Mouse (Mus musculus): ENCODE measurements around the gene Ntn4. TPM values are rescaled to one million over a fixed set of nuclear protein-coding genes. Genes with fewer than 3 reads are reported as not detected.

Gene Ntn4
- polyA plus RNA-seq, 1 experiment from 2014 or later: 4.3 TPM

GRCm38 (mm10) chr10:93609236-93609635 lies 31.2 kb upstream of the Ntn4 start:
- 95% methylated on average over 7 of the region's 7 CpGs for WGBS
- no peak for ATAC-seq (ENCODE audit: low FRiP score)
- no peaks in the 10 kb centered on the region for H3K9me3 ChIP-seq (ENCODE audit: control insufficient read depth, low read length)
- H3K4me3 ChIP-seq (ENCODE audit: low read depth, low read length): no peak overlapping the region
- no peak for DNase-seq (ENCODE audit: low spot score)
- no peaks in the 10 kb centered on the region for H3K4me1 ChIP-seq (replicated peaks; ENCODE audit: control insufficient read depth, insufficient read depth, low read length)
- H3K27ac ChIP-seq (ENCODE audit: low read depth, low read length): no peak overlapping the region
- no peak overlapping the region for H3K9ac ChIP-seq (ENCODE audit: low read depth, low read length)
- no peaks in the 10 kb centered on the region for H3K27me3 ChIP-seq (ENCODE audit: control insufficient read depth, insufficient read depth, low read length)
- no peaks in the 10 kb centered on the region for H3K36me3 ChIP-seq (ENCODE audit: control insufficient read depth, insufficient read depth, low read length)
- H3K4me2 ChIP-seq (replicated peaks; ENCODE audit: low read depth, low read length): no peak overlapping the region

DNA sequence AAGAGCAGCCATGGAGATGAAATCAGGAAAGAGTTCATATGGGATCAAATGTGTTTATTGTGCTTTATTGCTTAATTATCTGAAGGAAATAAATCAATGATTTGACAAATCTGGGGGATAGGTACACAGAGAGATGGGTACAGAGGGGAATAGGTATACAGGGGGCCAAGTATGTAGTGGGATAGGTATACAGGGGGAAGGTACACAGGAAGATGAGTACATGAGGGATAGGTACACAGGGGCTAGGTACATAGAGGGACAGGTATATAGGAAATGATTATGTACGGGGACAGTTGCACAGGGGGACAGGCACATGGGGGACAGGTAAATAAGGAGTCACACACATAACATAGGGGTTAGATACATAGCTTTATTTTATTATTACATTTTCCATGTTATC lies 29.6 kb upstream of the Ntn4 start:
- Histone ChIP-seq H3K4me3 (ENCODE audit: low read depth, low read length) (no peak overlapping the region), H3K9ac (ENCODE audit: low read depth, low read length) (no peak overlapping the region), H3K27ac (ENCODE audit: low read depth, low read length) (no peak overlapping the region), H3K4me1 (replicated peaks; ENCODE audit: control insufficient read depth, insufficient read depth, low read length) (no peaks in the 10 kb centered on the region), H3K27me3 (ENCODE audit: control insufficient read depth, insufficient read depth, low read length) (no peaks in the 10 kb centered on the region), H3K9me3 (ENCODE audit: control insufficient read depth, low read length) (no peaks in the 10 kb centered on the region), H3K36me3 (ENCODE audit: control insufficient read depth, insufficient read depth, low read length) (no peaks in the 10 kb centered on the region), H3K4me2 (replicated peaks; ENCODE audit: low read depth, low read length) (no peak overlapping the region)
- DNase-seq (ENCODE audit: low spot score): no peak
- WGBS: 100% methylated on average over 1 of the region's 1 CpGs
- ATAC-seq (ENCODE audit: low FRiP score): no peak

DNA sequence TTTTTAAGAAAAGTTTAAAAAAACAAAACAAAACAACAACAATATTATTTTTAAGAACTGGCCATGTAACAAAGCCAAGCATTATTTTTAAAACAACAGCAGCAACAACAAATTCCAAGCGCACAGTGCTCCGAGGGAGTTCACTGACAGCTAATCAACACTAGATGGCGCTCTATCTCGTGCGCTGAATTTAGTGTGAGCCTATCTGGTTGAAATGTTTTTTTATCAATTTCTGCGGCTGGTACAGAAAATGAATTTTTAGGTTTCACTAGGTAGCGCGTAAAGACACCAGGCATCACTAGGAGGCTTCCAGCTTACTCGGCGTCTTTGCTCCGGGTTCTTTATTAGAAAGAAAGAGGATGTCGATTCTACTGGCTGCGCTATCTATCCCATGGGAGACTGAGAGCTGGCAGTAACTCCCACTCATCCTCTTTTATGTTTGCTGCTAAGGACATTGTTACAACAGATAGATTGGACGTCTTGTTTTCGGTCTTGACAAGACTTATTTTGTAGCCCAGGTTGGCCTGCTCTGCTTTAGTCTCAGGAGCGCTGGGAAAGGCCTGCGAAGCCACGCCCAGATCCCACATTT lies 29.0 kb upstream of the Ntn4 start:
- no peak for ATAC-seq (ENCODE audit: low FRiP score)
- 51% methylated on average over 18 of the region's 18 CpGs for WGBS

DNA sequence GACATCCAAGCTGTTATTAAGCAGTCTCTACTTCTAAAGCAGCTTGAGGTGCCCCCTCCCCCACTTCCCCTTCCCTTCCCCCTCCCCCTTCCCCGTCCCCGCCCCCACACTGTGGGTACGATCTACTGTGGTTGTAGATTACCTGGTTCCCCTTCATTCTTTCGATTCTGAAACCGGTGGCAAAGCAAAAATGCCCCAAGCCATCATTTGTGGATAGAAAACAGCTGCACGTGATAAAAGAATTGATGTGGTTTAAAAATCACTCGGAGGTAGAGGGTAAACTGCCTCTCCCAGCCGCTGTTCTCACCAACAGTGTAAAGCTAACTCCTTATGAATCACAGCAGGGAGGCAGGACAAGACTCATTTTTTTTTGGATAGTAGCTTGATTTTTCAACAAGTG lies 25.6 kb upstream of the Ntn4 start:
- Histone ChIP-seq H3K9ac (ENCODE audit: low read depth, low read length) (no peak overlapping the region), H3K27me3 (ENCODE audit: control insufficient read depth, insufficient read depth, low read length) (no peaks in the 10 kb centered on the region), H3K4me3 (ENCODE audit: low read depth, low read length) (no peak overlapping the region), H3K27ac (ENCODE audit: low read depth, low read length) (no peak overlapping the region), H3K9me3 (ENCODE audit: control insufficient read depth, low read length) (no peaks in the 10 kb centered on the region), H3K36me3 (ENCODE audit: control insufficient read depth, insufficient read depth, low read length) (no peaks in the 10 kb centered on the region), H3K4me1 (replicated peaks; ENCODE audit: control insufficient read depth, insufficient read depth, low read length) (no peaks in the 10 kb centered on the region), H3K4me2 (replicated peaks; ENCODE audit: low read depth, low read length) (no peak overlapping the region)
- WGBS: 78% methylated on average over 8 of the region's 8 CpGs
- no peak for DNase-seq (ENCODE audit: low spot score)
- no peak for ATAC-seq (ENCODE audit: low FRiP score)

More for the DNA sequence above, 29.0 kb upstream of the Ntn4 start:
- Histone ChIP-seq H3K9me3 (ENCODE audit: control insufficient read depth, low read length) (no peaks in the 10 kb centered on the region), H3K4me1 (replicated peaks; ENCODE audit: control insufficient read depth, insufficient read depth, low read length) (no peaks in the 10 kb centered on the region), H3K4me3 (ENCODE audit: low read depth, low read length) (no peak overlapping the region), H3K4me2 (replicated peaks; ENCODE audit: low read depth, low read length) (no peak overlapping the region), H3K36me3 (ENCODE audit: control insufficient read depth, insufficient read depth, low read length) (no peaks in the 10 kb centered on the region), H3K27ac (ENCODE audit: low read depth, low read length) (no peak overlapping the region), H3K9ac (ENCODE audit: low read depth, low read length) (no peak overlapping the region), H3K27me3 (ENCODE audit: control insufficient read depth, insufficient read depth, low read length) (no peaks in the 10 kb centered on the region)
- peak; percentile 70 for DNase-seq (ENCODE audit: low spot score)

DNA sequence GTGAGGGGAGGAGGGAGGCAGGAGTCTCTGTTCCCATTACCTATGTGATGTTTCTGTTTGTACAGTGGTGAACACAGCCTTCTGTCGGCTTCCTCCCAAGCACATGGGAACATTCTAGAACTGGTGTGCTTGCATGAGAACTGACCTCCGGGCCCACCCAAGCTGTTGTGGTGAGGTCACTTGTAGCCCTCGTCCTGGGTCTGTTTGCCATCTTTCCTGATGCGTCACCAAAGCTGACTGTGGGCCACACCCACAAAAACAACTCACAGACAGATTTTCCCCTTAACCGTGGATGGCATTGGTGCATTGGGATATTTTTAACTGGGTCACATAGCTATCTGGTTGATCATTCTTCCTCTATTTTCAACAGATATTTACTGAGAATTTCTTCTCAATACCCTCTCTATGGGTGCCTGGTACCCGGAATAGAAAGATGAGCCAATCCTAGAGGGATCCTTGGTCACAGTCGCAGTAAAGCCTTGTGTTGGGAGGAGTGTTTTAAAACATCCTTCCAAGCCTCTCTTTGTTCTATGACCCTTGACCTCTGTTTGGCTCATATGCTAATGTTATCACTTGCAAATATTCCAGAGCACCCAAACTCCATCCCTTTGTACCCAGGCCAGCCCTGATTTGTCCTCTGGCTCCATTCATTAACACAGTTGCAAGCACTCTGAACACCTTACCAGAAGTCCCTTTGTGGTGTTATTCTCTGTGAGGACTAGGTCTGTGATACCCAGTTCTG lies 19.9 kb upstream of the Ntn4 start:
- no peaks in the 10 kb centered on the region for H3K27me3 ChIP-seq (ENCODE audit: control insufficient read depth, insufficient read depth, low read length)
- 62% methylated on average over 7 of the region's 7 CpGs for WGBS
- no peak overlapping the region for H3K4me2 ChIP-seq (replicated peaks; ENCODE audit: low read depth, low read length)
- no peak for ATAC-seq (ENCODE audit: low FRiP score)
- H3K4me1 ChIP-seq (replicated peaks; ENCODE audit: control insufficient read depth, insufficient read depth, low read length): no peaks in the 10 kb centered on the region
- H3K9me3 ChIP-seq (ENCODE audit: control insufficient read depth, low read length): no peaks in the 10 kb centered on the region
- no peak overlapping the region for H3K4me3 ChIP-seq (ENCODE audit: low read depth, low read length)
- no peak for DNase-seq (ENCODE audit: low spot score)
- no peak overlapping the region for H3K27ac ChIP-seq (ENCODE audit: low read depth, low read length)
- H3K9ac ChIP-seq (ENCODE audit: low read depth, low read length): no peak overlapping the region
- no peaks in the 10 kb centered on the region for H3K36me3 ChIP-seq (ENCODE audit: control insufficient read depth, insufficient read depth, low read length)

GRCm38 (mm10) chr10:93623725-93624124 lies 16.8 kb upstream of the Ntn4 start:
- ATAC-seq (ENCODE audit: low FRiP score) (no peak), DNase-seq (ENCODE audit: low spot score) (no peak)
- H3K9ac ChIP-seq (ENCODE audit: low read depth, low read length): no peak overlapping the region
- no peaks in the 10 kb centered on the region for H3K36me3 ChIP-seq (ENCODE audit: control insufficient read depth, insufficient read depth, low read length)
- 51% methylated on average over 9 of the region's 9 CpGs for WGBS
- no peak overlapping the region for H3K4me2 ChIP-seq (replicated peaks; ENCODE audit: low read depth, low read length)
- H3K27me3 ChIP-seq (ENCODE audit: control insufficient read depth, insufficient read depth, low read length): no peaks in the 10 kb centered on the region
- H3K4me3 ChIP-seq (ENCODE audit: low read depth, low read length): no peak overlapping the region
- H3K4me1 ChIP-seq (replicated peaks; ENCODE audit: control insufficient read depth, insufficient read depth, low read length): no peaks in the 10 kb centered on the region
- H3K9me3 ChIP-seq (ENCODE audit: control insufficient read depth, low read length): no peaks in the 10 kb centered on the region
- no peak overlapping the region for H3K27ac ChIP-seq (ENCODE audit: low read depth, low read length)

GRCm38 (mm10) chr10:93624151-93624550 lies 16.3 kb upstream of the Ntn4 start:
- ATAC-seq (ENCODE audit: low FRiP score) (no peak), DNase-seq (ENCODE audit: low spot score) (no peak)
- 89% methylated on average over 10 of the region's 10 CpGs for WGBS

GRCm38 (mm10) chr10:93630310-93630709 lies 10.2 kb upstream of the Ntn4 start:
- Histone ChIP-seq H3K4me2 (replicated peaks; ENCODE audit: low read depth, low read length) (no peak overlapping the region), H3K36me3 (ENCODE audit: control insufficient read depth, insufficient read depth, low read length) (no peaks in the 10 kb centered on the region), H3K4me3 (ENCODE audit: low read depth, low read length) (no peak overlapping the region), H3K9me3 (ENCODE audit: control insufficient read depth, low read length) (no peaks in the 10 kb centered on the region), H3K9ac (ENCODE audit: low read depth, low read length) (no peak overlapping the region), H3K27me3 (ENCODE audit: control insufficient read depth, insufficient read depth, low read length) (no peaks in the 10 kb centered on the region), H3K27ac (ENCODE audit: low read depth, low read length) (no peak overlapping the region), H3K4me1 (replicated peaks; ENCODE audit: control insufficient read depth, insufficient read depth, low read length) (no peaks in the 10 kb centered on the region)
- WGBS: 95% methylated on average over 5 of the region's 5 CpGs
- no peak for DNase-seq (ENCODE audit: low spot score)
- no peak for ATAC-seq (ENCODE audit: low FRiP score)

More at GRCm38 (mm10) chr10:93624151-93624550, 16.3 kb upstream of the Ntn4 start:
- no peaks in the 10 kb centered on the region for H3K4me1 ChIP-seq (replicated peaks; ENCODE audit: control insufficient read depth, insufficient read depth, low read length)
- no peak overlapping the region for H3K9ac ChIP-seq (ENCODE audit: low read depth, low read length)
- no peak overlapping the region for H3K4me2 ChIP-seq (replicated peaks; ENCODE audit: low read depth, low read length)
- H3K27ac ChIP-seq (ENCODE audit: low read depth, low read length): no peak overlapping the region
- H3K27me3 ChIP-seq (ENCODE audit: control insufficient read depth, insufficient read depth, low read length): no peaks in the 10 kb centered on the region
- no peaks in the 10 kb centered on the region for H3K36me3 ChIP-seq (ENCODE audit: control insufficient read depth, insufficient read depth, low read length)
- H3K4me3 ChIP-seq (ENCODE audit: low read depth, low read length): no peak overlapping the region
- no peaks in the 10 kb centered on the region for H3K9me3 ChIP-seq (ENCODE audit: control insufficient read depth, low read length)

DNA sequence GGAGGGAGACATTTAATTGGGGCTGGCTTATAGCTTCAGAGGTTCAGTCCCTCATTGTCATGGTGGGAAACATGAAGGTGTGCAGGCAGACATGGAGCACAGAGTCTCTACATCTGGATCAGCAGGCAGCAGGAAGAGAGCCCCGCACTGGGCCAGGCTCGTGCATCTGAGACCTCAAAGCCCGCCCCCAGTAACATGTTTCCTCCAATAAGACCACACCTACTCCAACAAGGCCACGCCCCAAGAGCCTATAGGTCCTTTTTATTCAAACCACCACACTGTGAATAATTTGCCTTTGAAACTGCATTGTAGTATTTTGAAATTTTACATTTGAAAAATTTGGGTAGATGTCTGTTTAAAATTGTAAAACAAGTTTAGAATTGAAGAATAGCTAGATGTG lies 8.4 kb upstream of the Ntn4 start:
- no peaks in the 10 kb centered on the region for H3K36me3 ChIP-seq (ENCODE audit: control insufficient read depth, insufficient read depth, low read length)
- H3K9me3 ChIP-seq (ENCODE audit: control insufficient read depth, low read length): no peaks in the 10 kb centered on the region
- no peak overlapping the region for H3K4me2 ChIP-seq (replicated peaks; ENCODE audit: low read depth, low read length)
- WGBS: 79% methylated on average over 4 of the region's 4 CpGs
- no peaks in the 10 kb centered on the region for H3K27me3 ChIP-seq (ENCODE audit: control insufficient read depth, insufficient read depth, low read length)
- H3K4me3 ChIP-seq (ENCODE audit: low read depth, low read length): no peak overlapping the region
- no peak overlapping the region for H3K27ac ChIP-seq (ENCODE audit: low read depth, low read length)
- no peaks in the 10 kb centered on the region for H3K4me1 ChIP-seq (replicated peaks; ENCODE audit: control insufficient read depth, insufficient read depth, low read length)
- DNase-seq (ENCODE audit: low spot score) (no peak), ATAC-seq (ENCODE audit: low FRiP score) (no peak)
- no peak overlapping the region for H3K9ac ChIP-seq (ENCODE audit: low read depth, low read length)

Data from hindbrain, embryonic 11.5 days (tissue).